Mouse (Mus musculus): ENCODE measurements around the gene Mob1a.

DNA sequence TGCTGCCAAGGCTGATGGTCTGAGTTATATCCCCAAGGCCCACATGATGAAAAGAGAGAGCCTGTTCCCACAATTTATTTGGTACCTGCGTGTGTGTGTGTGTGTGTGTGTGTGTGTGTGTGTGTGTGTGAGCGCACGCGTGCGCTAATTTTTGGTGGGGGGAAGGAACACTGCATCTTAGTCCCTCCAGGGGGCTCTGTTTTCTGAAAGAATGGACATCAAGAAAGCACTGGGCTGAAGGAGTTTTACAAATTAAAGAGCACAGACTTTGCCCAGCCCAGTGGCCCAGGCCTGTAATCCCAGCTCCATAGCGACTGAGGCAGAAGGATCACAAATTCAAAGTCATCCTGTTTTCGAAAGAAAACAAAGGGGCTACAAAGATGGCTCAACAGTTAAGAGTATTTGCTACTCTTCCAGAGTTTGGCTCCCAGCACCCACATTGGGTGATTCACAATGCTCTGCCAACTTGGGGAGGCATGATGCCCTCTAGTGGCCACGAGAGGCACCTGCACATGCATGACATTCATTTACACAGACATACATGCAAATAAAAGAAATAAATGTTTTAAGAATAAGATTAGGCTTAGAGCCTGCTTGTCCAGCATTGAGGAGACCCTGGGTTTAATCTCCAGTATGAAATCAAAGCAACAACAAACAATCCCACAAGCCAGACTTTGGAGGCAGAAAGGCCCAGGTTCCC lies 45.4 kb upstream of the Mob1a start:
- TF ChIP-seq CTCF (IDR thresholded peaks at IDR 0.05) (peak; percentile 70), POLR2A (IDR thresholded peaks at IDR 0.05; ENCODE audit: insufficient read depth, low read depth, low read length) (no peak)
